Comparison of ENCODE assay signal across 15 mouse cellular contexts in genomic region chr12:82399971-82400720, GRCm38 (mm10).
DNase-seq lines count a peak whose midpoint lies in the region; ATAC-seq and TF ChIP-seq lines count a peak whose summit lies in the region.
"Had no signal": no experiment of that assay in that cellular context is flagged by ENCODE, and none has a peak within 500 bp of the region (broad histone marks: within the 10 kb centered on the region; RNA-seq: fewer than 3 reads in every experiment).

No protein-coding gene starts in this region.

- no peak for TF ChIP-seq CTCF in cortical plate, adult 2 months (IDR thresholded peaks at IDR 0.05; ENCODE audit: extremely low read depth, insufficient read depth, low read length)

- no peak overlapping the region for H3K4me2 ChIP-seq in heart, embryonic 13.5 days
- no peak overlapping the region for H3K4me2 ChIP-seq in neural tube, embryonic 15.5 days

- DNase-seq in heart, postnatal 4 days, result no peak
- peak; percentile 34 to 41 for DNase-seq in left cerebral cortex, postnatal 14 days (ENCODE audit: low spot score in 2 of 2)
- DNase-seq in left cerebral cortex, adult 11 months (ENCODE audit: low spot score), result no peak
- no peak for DNase-seq in adrenal gland, adult (ENCODE audit: inconsistent age in 2 of 2, low spot score in 1 of 2)
- DNase-seq in kidney, postnatal 25 days, result no peak
- DNase-seq: B cell, adult 2 months; cerebellum, adult 8-10 months; left cerebral cortex, postnatal 4 days; retina, postnatal 1 day had no signal

- peaks cover 68% of the 10 kb centered on the region for H3K36me3 ChIP-seq in heart, embryonic 13.5 days
- H3K36me3 ChIP-seq in neural tube, embryonic 15.5 days, result peaks cover 3% of the 10 kb centered on the region; the same call in 1 of the 2 replicates

- H3K4me3 ChIP-seq in heart, embryonic 13.5 days, result no peak overlapping the region
- no peak overlapping the region for H3K4me3 ChIP-seq in cortical plate, adult 2 months (ENCODE audit: insufficient read depth, low read length)
- no peak overlapping the region for H3K4me3 ChIP-seq in neural tube, embryonic 15.5 days (replicated peaks)
- H3K4me3 ChIP-seq: embryonic facial prominence, embryonic 10.5 days had no signal

- 0 out of 2 replicates have a peak overlapping the region, but pooled peaks have one; percentile 9 for H3K9ac ChIP-seq in heart, embryonic 13.5 days
- H3K9ac ChIP-seq in neural tube, embryonic 15.5 days (replicated peaks), result no peak overlapping the region
- H3K9ac ChIP-seq: liver, embryonic 14.5 days had no signal

- no peaks in the 10 kb centered on the region for H3K27me3 ChIP-seq in heart, embryonic 13.5 days (replicated peaks)
- no peaks in the 10 kb centered on the region for H3K27me3 ChIP-seq in neural tube, embryonic 15.5 days (replicated peaks)

- intact Hi-C loops in left cerebral cortex, postnatal 14 days (cut with DNase I), result no loop called here

- 82% methylated on average over 6 of the region's 6 CpGs for WGBS in heart, embryonic 13.5 days
- WGBS in neural tube, embryonic 15.5 days, result 70% methylated on average over 6 of the region's 6 CpGs

- no peak overlapping the region for H3K27ac ChIP-seq in heart, embryonic 13.5 days (replicated peaks)
- H3K27ac ChIP-seq in cortical plate, adult 2 months (ENCODE audit: insufficient read depth, low read length), result peak overlapping the region; percentile 63; the same call in 1 of the 2 replicates
- peak overlapping the region; percentile 52 for H3K27ac ChIP-seq in neural tube, embryonic 15.5 days (replicated peaks)
- H3K27ac ChIP-seq: embryonic facial prominence, embryonic 10.5 days; liver, embryonic 14.5 days had no signal

- no peaks in the 10 kb centered on the region for H3K9me3 ChIP-seq in heart, embryonic 13.5 days
- no peaks in the 10 kb centered on the region for H3K9me3 ChIP-seq in neural tube, embryonic 15.5 days (replicated peaks)
- H3K9me3 ChIP-seq: embryonic facial prominence, embryonic 10.5 days; G1E had no signal

- H3K4me1 ChIP-seq in heart, embryonic 13.5 days, result peaks cover 28% of the 10 kb centered on the region
- peaks cover 7% of the 10 kb centered on the region; the same call in 1 of the 2 replicates for H3K4me1 ChIP-seq in cortical plate, adult 2 months (ENCODE audit: control insufficient read depth, insufficient read depth, low read length)
- H3K4me1 ChIP-seq in neural tube, embryonic 15.5 days, result peaks cover 14% of the 10 kb centered on the region
- H3K4me1 ChIP-seq: embryonic facial prominence, embryonic 10.5 days had no signal

- no peak for ATAC-seq in heart, embryonic 13.5 days (ENCODE audit: extremely low read depth, insufficient number of reproducible peaks, low FRiP score, low TSS enrichment)
- ATAC-seq in neural tube, embryonic 15.5 days (ENCODE audit: low FRiP score), result 0 out of 2 replicates have a peak, but pooled peaks have one; percentile 38

- TF ChIP-seq POLR2A in cortical plate, adult 2 months (IDR thresholded peaks at IDR 0.05; ENCODE audit: extremely low read depth, insufficient read depth, low read length), result no peak

Comparison
In these comparisons a context has a peak if more than half of its experiments do, and no peak if none do; other contexts are left out.
1. DNase-seq: peak in left cerebral cortex, postnatal 14 days (2 of 2); none in heart, postnatal 4 days (single experiment), left cerebral cortex, adult 11 months (single experiment), adrenal gland, adult (0 of 2) and kidney, postnatal 25 days (0 of 2).